Mouse (Mus musculus): ENCODE results near the gene Doxl2. TPM values are rescaled to one million over a fixed set of nuclear protein-coding genes. Genes with fewer than 3 reads are reported as not detected.
"Not testable (repeated sequence)": the region's sequence is repeated elsewhere in the genome, so short reads cannot be mapped to it uniquely, and the experiment has no call there.

Gene Doxl2
- 0.11 TPM in 1 of 2 replicates, not detected in the other for polyA plus RNA-seq (2012; rRNA removed)

DNA sequence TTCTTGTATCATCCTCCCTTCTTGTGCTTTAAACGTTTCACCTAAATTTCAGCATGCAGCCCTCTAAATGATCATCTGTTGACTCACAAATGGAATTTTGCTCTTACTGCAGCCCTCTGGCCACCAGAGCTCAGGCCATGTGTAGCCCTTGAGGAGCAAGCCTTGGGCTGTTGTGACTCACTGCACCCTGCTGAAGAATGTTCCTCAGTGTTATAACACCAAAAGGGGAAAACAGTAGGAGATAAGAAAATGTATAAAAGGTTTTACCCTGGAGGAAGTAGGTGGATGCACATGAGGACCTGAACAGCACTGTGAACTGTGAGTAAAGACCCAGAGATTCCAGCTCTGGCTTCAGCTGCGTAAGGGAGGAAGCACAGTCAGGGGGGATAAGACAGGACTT is at the start of gene Doxl2:
Gene Doxl2 (plus strand): TSS at position 301 of the 400 bp plus-strand sequence.
- DNase-seq (ENCODE audit: extremely low spot score in 1 of 2, low spot score in 1 of 2) = no peak

DNA sequence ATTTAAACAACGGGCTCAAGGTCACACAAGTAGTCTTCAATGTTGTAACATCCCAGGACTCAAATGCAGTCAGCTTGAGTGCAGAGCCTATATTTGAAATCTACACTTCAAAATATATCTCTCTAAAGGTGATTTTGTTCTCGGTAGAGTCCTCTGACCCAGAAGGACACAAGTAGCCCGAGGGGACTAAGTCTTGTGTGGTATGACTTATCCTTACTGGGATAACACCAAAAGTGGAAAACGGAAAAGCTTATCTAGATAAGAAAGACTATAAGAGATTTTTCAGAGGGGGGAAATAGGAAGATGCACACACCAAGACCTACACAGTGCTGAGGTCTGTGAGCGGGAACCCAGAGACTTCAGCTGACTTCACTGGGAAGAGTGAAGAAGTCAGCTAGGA is 45.2 kb upstream of the Doxl2 start, which contains the start of gene 1600015I10Rik:
Gene 1600015I10Rik (plus strand): TSS at position 301 of the 400 bp plus-strand sequence.
- DNase-seq (ENCODE audit: extremely low spot score in 1 of 2, low spot score in 1 of 2) = no peak

DNA sequence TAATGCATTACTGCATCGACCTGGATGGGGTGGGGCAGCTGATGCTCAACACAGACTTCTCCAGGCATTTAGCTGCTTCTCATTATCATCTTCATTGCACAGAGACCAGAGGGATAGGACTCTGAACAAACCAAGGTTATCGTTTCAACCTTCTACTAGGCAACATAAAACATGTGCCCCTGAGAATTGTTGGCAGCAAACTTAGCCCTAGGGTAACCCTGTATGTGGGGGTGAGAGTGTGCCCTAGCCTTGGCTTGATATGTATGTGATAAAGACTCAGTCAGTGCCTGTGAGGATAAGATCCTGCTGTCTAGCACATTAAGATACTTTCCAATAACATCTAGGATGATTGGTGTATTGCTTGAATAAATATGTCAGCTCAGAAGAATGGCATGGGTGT is 25.2 kb upstream of the Doxl2 start:
- DNase-seq (ENCODE audit: extremely low spot score in 1 of 2, low spot score in 1 of 2) = no peak

DNA sequence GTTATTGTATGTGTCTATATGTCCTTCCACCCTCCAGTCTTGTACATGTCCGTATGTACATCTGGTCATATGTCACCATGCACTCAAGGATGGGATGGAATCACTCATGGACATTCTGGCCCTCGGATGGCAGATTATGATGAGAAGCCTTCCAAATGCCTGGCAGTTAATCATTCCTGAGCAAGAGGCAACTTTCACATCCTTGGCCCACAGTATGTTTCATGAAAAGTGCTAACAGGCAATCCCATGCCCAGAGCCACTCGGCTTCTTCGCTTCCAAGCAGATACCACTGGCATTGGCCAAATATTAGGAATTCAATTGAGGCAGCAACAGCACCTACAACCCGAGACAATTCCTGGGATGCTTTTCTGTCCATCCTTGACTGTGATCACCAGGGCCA is 24.1 kb upstream of the Doxl2 start:
- no peak for DNase-seq (ENCODE audit: extremely low spot score in 1 of 2, low spot score in 1 of 2)

DNA sequence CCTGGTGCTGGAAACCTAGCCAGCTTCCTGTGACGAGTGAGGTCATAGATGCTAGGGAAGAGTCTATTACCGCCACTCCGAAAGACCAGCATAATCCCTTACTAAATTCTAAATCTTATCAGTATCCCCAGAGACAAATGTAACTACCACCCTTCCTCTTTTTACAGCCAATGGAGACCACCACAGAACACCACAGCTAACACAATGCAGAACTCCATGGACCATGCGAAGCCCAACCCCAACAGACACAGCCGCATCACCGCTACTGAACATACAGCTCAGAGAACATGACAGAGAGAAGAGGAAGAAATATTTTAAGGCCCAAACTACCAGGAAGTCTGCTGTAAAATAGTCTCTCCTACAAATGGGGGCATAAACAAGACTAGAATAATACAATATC is 23.1 kb upstream of the Doxl2 start:
- DNase-seq (ENCODE audit: extremely low spot score in 1 of 2, low spot score in 1 of 2) = no peak

DNA sequence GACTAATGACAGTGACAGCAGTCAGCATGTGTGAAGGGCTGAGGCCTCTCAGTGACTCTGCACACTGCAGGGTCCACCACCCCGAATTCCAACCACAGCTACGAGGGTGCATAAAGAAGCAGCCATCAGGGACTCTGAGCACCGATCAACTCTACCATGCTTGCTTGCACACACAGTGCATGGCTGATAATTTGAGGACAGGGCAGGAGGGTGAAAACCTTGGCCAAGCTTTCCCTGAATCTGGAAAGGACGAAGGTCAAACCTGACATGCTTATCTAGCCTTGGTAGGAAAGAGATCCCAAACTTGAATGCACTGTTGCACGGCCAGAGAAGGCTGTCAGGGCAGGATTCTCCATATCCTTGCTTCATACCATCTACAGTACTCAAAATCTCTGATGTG is 21.5 kb upstream of the Doxl2 start:
- DNase-seq (ENCODE audit: extremely low spot score in 1 of 2, low spot score in 1 of 2) = no peak

DNA sequence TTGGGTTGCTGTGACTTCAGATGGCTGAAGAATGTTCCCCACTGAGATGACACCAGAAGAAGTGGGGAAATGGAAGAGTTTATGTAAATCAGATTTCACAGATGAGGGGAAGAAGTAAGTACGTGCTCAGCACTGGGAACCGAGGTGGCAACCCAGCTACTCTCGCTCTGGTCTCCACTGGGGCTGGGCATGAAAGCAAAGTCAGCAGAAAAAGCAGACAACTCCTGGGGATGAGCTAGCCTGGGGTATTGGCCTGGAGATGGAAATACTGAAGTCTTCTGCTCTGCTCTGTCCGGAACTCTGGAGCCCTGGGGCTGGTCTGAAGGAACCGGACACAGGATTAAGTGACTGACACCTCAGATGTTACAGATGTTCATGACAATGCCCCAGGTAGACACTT is 20.6 kb upstream of the Doxl2 start:
- DNase-seq (ENCODE audit: extremely low spot score in 1 of 2, low spot score in 1 of 2) = no peak

DNA sequence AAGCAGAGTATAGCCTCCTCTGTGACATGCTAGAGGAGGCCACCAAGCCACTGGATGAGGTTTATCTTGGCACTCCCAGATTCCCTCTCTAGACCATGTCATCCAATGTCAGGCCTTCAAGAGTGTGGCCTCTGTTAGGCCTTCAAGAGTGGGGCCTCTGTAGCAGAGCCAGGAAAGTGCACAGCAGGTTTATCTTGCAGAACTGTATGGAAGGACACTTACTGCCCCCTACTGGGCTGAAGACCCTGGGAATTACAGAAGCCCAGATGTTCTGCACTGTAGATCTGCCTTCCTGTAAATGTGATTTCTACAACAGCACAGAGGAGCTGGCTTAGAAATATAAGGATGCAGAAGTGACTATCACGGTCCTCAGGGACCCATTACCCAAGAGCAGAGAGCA is 19.8 kb upstream of the Doxl2 start:
- peak in 1 of 2 experiments; percentile 74 for DNase-seq (ENCODE audit: extremely low spot score in 1 of 2, low spot score in 1 of 2)

DNA sequence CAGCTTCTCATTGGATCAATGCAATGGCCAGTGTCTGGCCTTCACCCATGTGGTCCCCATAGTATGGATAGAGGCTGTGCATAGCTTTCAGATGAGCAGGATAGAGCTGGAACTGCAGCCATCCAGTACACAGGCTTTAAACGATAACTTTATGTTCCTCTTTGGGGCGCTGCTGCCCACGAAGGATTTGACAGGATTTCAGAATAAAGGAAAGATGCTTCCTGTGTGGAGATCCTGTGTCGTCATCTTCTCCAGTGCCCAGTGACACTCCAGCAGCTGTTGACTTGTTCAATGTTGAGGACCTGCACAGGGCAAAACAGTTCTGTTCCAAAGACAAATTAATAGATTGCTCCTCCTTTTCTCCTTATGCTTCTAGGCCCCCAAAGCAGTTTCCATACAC is 18.0 kb upstream of the Doxl2 start:
- DNase-seq (ENCODE audit: extremely low spot score in 1 of 2, low spot score in 1 of 2) = no peak

DNA sequence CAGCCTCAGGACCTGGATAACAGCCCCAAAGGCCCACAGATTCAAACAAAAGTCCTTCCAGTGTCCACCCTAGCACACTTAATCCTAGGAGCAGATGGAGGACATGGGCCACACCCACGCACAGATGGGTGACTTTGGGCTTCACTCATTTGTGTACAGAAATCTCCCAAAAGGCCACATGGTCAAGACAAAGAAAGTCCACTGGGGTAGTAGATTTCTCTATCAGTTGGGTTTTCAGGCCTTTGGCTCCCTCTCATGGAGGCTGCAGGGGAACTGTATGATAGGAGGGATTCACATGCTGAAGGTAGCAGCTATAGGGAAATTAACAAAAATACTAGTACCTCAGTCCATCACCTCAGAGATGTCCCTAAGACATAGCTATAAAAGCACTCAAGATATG is 16.7 kb upstream of the Doxl2 start:
- peak in 1 of 2 experiments; percentile 17 for DNase-seq (ENCODE audit: extremely low spot score in 1 of 2, low spot score in 1 of 2)

DNA sequence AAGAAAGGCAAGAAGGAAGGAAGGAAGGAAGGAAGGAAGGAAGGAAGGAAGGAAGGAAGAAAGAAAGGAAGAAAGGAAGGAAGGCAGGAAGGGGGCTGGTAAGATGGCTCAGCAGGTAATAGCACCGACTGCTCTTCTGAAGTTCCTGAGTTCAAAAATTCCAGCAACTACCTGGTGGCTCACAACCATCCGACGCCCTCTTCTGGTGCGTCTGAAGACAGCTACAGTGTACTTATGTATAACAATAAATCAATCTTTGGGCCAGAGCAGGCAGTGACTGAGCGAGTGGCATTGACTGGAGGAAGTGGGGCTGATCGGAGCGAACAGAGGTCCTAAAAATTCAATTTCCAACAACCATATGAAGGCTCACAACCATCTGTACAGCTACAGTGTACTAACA is 15.6 kb upstream of the Doxl2 start:
- DNase-seq (ENCODE audit: extremely low spot score in 1 of 2, low spot score in 1 of 2) = peak in 1 of 2 experiments; percentile 19

DNA sequence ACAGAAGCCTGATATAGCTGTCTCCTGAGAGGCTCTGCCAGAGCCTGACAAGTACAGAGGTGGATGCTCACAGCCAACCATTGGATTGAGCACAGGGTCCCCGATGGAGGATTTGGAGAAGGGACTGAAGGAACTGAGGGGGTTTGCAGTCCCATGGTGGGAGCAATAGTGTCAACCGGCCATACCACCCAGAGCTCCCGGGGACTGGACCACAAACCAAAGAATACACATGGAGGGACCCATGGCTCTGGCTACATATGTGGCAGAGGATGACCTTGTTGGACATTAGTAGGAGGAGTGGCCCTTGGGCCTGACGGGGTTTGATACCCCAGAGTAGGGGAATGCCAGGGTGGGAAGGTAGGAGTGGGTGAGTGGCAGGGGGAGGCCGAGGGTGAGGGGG is 8.1 kb upstream of the Doxl2 start:
- not testable (repeated sequence) for DNase-seq (ENCODE audit: extremely low spot score in 1 of 2, low spot score in 1 of 2)

DNA sequence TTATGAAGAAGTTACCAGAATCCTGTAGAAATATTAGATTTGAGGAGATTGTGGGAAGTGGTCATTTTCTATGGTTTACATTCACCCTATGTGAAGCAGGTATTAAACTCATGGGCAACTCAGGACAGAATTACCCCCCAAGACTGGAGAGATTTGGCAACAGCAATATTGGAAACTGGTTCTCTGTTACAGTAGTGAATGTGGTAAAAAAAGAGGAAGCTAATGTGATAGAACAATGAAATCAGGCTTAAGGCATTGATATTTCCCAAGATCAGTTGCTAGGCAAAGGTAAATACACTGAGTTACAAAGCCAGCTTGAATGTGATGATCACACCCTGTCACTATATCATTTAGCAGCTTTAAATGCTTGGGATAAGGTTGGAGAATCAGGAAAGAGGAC is 6.9 kb upstream of the Doxl2 start:
- DNase-seq (ENCODE audit: extremely low spot score in 1 of 2, low spot score in 1 of 2) = no peak

DNA sequence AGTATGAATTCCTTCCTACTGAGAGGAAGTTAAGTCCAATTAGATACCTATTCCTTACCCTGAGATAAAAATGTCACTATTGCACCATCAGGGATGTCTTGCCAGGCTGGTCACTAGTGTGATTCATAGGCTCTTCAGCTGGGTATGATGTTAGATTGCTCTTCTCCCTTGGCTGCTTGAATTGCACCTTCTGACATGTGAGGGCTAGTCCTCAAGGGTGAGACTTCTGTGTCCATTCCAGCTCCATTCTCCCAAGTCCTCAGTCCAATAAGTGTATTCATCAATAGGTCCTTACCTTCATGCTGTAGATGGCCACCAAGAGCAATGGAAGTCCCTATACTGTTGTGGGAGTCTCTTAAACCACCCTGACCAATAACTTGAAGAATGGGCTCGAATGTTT is 4.9 kb downstream of the Doxl2 start:
- no peak for DNase-seq (ENCODE audit: extremely low spot score in 1 of 2, low spot score in 1 of 2)

DNA sequence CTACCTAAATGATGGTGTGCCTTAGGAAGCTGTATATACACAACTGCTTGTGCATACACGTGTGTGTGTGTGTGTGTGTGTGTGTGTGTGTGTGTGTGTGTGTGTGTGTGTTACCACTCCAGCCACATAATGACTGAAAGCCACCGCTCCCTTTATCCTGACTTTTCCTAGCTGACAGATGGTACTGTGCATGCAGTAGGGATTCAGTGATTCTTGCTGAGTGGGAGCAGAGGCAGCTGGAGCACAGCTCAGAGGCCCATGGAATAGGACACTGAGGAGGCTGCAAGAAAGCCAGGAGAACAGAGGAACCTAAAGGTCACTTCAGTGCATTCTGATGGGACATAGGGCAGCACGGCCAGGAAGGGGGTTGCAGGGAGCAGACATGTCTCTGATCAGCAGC is 7.5 kb downstream of the Doxl2 start:
- DNase-seq (ENCODE audit: extremely low spot score in 1 of 2, low spot score in 1 of 2) = peak; percentile 5 to 36

DNA sequence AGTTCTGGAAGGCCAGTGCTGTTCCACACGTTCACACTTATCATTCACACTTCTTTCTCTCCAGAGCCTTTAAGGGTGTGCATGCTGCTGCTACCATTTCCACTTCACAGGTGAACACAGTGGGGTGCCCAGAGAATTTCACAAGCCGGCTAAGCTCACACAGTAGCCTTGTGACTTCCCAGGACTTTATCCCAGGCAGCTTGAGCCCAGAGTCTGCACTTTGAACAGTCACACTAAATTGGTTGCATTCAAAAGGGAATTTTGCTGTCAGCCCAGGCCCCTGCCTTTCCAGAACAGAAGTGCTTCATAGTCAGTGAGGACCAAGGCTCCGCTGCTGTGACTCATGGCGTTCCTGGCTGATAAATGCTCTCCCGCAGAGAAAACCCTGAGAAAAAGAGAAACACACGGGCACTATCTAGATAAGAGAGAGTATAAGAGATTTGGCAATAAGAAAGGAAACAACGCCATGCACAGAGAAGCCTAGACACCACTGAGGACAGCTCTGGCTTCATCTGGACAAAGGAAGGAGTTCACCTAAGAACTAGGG is 11.8 kb downstream of the Doxl2 start, which contains the start of gene Svs1:
Gene Svs1 (plus strand): TSS at position 418 of the 547 bp plus-strand sequence.
- no peak for DNase-seq (ENCODE audit: extremely low spot score in 1 of 2, low spot score in 1 of 2)

DNA sequence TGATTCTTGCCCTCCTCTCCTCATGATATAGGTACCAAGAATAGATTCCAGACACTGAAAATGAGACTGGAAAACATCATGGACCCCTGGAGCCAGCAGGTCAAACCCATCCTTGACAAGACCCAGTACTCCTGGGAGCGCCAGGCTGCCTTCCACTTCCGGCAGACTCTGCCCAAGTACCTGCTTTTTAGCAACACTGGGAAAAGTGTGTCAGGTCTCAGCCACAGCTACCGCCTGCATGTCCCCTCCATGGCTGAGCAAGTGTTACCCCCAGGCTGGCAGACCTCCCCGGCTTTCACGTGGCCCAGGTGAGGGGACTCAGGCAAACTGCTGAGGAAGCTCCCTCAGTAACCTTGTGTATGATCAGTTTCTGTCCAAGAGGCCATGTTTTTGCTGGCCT is 15.2 kb downstream of the Doxl2 start:
- DNase-seq (ENCODE audit: extremely low spot score in 1 of 2, low spot score in 1 of 2) = no peak

DNA sequence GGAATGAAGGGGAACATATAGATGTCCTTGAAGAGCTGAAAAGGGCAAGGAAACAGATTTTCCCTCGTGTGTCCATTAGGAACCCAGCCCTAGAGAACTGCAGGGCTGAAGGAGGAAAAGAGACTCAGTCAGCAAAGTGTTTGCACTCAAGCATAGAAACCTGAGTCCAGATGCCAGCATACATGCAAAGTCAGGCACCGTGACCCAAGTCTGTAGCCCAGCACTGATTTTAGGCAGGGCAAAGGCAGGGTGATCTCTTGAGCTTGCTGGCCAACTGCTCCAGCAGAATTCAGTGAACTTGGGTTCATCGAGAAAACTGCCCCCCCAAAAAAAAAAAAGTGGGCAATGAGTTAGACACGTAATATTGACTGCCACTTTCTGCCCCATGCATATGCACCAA is 17.2 kb downstream of the Doxl2 start:
- no peak for DNase-seq (ENCODE audit: extremely low spot score in 1 of 2, low spot score in 1 of 2)

DNA sequence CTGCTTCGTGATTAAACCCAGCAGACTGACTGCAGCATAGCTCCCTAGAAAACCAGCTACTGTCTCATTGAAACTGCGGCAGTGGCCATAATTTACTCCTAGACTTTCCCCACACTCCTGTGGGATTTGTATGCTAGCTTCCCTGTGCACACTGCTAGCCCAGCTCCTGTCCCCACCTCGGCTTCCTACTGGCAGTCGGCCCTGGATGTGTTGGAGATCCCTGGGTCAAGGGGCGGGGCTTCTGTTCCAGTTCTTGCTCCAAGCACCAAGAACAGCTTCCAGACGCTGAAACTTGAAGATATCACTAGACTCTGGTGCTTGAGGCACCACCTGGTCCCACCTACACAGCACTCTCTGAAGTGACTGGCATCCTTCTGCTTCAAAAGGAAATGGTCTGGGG is 23.4 kb downstream of the Doxl2 start:
- no peak for DNase-seq (ENCODE audit: extremely low spot score in 1 of 2, low spot score in 1 of 2)

DNA sequence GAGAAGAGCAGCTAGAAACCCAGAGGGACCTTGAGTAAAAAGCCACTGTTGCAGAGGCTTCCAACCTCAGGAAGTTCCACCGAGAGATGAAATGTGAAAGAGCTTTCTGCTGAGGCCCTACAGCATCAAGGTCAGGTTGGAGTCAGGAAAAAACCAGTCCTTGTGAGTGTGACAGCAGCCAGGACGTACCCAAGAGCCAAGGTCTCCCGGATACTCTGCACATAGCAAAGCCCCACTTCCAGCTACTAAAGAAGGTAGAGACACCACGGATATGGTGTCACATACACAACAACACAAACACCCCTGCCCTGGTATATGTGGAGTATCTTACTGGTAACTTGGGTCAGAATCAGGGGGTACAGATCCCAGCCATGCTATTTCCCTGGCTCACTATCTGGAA is 24.0 kb downstream of the Doxl2 start:
- no peak for DNase-seq (ENCODE audit: extremely low spot score in 1 of 2, low spot score in 1 of 2)

DNA sequence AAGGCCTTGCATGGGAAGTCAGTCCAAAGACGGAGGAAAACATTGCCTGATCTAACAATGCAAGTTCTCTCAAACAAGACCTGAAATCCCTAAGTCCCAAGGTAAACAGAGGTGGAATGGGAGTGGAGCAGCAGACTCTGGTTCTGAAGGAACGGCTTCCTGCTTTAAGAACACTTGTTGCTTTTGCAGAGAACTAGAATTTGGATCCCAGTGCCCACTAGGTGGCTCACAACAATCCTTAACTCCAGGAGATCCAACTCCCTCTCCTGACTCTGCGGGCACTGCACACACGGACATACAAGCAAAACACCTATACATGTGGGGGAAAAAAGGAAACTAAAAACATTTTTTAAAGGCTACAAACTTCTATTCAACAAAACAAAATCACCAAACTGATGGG is 28.6 kb downstream of the Doxl2 start:
- DNase-seq (ENCODE audit: extremely low spot score in 1 of 2, low spot score in 1 of 2) = peak in 1 of 2 experiments; percentile 51

DNA sequence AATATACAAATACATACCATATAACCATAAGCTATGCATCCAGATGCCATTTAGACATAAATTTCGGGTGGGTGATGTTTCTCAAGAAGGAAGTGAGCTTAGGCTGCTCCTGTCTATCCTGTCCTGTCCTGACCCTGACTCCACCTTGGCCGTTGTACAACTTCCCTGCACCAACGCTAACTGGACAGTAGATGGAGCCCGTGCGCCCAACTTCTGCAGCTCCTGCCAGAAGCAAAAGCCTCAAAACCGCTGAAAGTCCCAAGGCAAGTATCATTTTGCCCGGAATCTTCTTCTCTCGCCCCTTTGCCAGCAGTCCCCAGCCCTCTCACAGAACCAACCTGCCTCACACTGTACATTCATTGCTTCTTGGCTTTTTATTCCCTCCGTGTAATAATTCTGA is 33.2 kb downstream of the Doxl2 start:
- DNase-seq (ENCODE audit: extremely low spot score in 1 of 2, low spot score in 1 of 2) = peak; percentile 15 to 82

Measured in frontal cortex, adult 2 months (tissue).